Mouse (Mus musculus): Measurements from ENCODE around the gene AU022252. TPM values are rescaled to one million over a fixed set of nuclear protein-coding genes. Genes with fewer than 3 reads are reported as not detected.
A peak's percentile ranks its signal among the peaks of the same experiment; 100 is the strongest.
"Not testable (repeated sequence)": the region's sequence is repeated elsewhere in the genome, so short reads cannot be mapped to it uniquely, and the experiment has no call there.

Gene AU022252
- polyA plus RNA-seq (2015; fragmentation: Nextera tagmentation; extraction: Ambion mirVana), result 26.3 and 27.3 TPM in 2 replicates

GRCm38 (mm10) chr4:119232410-119233255 lies at the start of gene AU022252, which contains the start of gene P3h1:
AU022252 (minus strand) TSS chr4:119232712.
P3h1 (plus strand) TSS chr4:119232915.
- under 1% methylated on average over 71 of the region's 71 CpGs for WGBS

DNA sequence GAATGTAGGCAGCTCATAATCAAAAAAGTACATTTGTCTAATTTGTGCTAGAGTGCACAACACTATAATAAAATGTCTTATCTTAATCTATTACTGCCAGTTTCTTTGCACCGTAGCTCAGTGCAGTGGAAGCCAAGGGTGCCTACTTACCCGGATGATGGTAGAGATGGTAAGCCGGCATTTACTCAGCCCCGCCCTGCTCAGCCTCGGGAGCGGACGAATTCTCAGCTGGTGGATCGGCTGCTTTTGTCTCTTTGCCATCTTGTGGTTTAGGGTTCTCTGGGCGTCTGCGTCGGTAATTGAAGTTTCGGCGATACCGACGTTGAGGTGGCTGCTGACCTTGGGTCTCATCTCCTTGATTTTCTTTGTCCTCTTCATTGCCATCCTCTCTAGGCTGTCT lies 46.3 kb upstream of the AU022252 start:
- H3K9ac ChIP-seq (ENCODE audit: low read depth, low read length); H3K4me3 ChIP-seq (ENCODE audit: low read length); H3K27ac ChIP-seq (ENCODE audit: low read length); H3K27me3 ChIP-seq (replicated peaks; ENCODE audit: control insufficient read depth, insufficient read depth, low read length); H3K9me3 ChIP-seq (ENCODE audit: control insufficient read depth, low read length); H3K4me1 ChIP-seq (ENCODE audit: control insufficient read depth, insufficient read depth, low read length); ATAC-seq; H3K4me2 ChIP-seq (ENCODE audit: low read depth, low read length): not testable (repeated sequence)
- peaks cover 31% of the 10 kb centered on the region for H3K36me3 ChIP-seq (ENCODE audit: control insufficient read depth, insufficient read depth, low read length)
- 85% methylated on average over 15 of the region's 15 CpGs for WGBS

More at GRCm38 (mm10) chr4:119232410-119233255, at the start of gene AU022252, which contains the start of gene P3h1:
- peak; percentile 97 for ATAC-seq
- Histone ChIP-seq H3K27me3 (replicated peaks; ENCODE audit: control insufficient read depth, insufficient read depth, low read length) (no peaks in the 10 kb centered on the region), H3K9me3 (ENCODE audit: control insufficient read depth, low read length) (no peaks in the 10 kb centered on the region), H3K27ac (ENCODE audit: low read length) (peak within 1 kb of the TSS; percentile 57), H3K36me3 (ENCODE audit: control insufficient read depth, insufficient read depth, low read length) (no peaks in the 10 kb centered on the region), H3K4me1 (ENCODE audit: control insufficient read depth, insufficient read depth, low read length) (peaks cover 13% of the 10 kb centered on the region), H3K4me3 (ENCODE audit: low read length) (peak within 1 kb of the TSS; percentile 92), H3K9ac (ENCODE audit: low read depth, low read length) (peak within 1 kb of the TSS; percentile 84), H3K4me2 (ENCODE audit: low read depth, low read length) (peak within 1 kb of the TSS; percentile 92)

GRCm38 (mm10) chr4:119275726-119276125 lies 43.2 kb upstream of the AU022252 start:
- H3K4me3 ChIP-seq (ENCODE audit: low read length), result no peak overlapping the region
- WGBS, result 64% methylated on average over 2 of the region's 2 CpGs
- no peaks in the 10 kb centered on the region for H3K4me1 ChIP-seq (ENCODE audit: control insufficient read depth, insufficient read depth, low read length)
- H3K36me3 ChIP-seq (ENCODE audit: control insufficient read depth, insufficient read depth, low read length), result peaks cover 27% of the 10 kb centered on the region
- H3K9ac ChIP-seq (ENCODE audit: low read depth, low read length), result no peak overlapping the region
- H3K27me3 ChIP-seq (replicated peaks; ENCODE audit: control insufficient read depth, insufficient read depth, low read length), result no peaks in the 10 kb centered on the region
- no peak for ATAC-seq
- H3K4me2 ChIP-seq (ENCODE audit: low read depth, low read length), result no peak overlapping the region
- H3K27ac ChIP-seq (ENCODE audit: low read length), result peak overlapping the region; percentile 6; the same call in 1 of the 2 replicates
- no peaks in the 10 kb centered on the region for H3K9me3 ChIP-seq (ENCODE audit: control insufficient read depth, low read length)

- Histone ChIP-seq H3K4me2 (ENCODE audit: low read depth, low read length) (no peak overlapping the region), H3K27me3 (replicated peaks; ENCODE audit: control insufficient read depth, insufficient read depth, low read length) (no peaks in the 10 kb centered on the region), H3K4me3 (ENCODE audit: low read length) (no peak overlapping the region), H3K9ac (ENCODE audit: low read depth, low read length) (no peak overlapping the region), H3K36me3 (ENCODE audit: control insufficient read depth, insufficient read depth, low read length) (peaks cover 25% of the 10 kb centered on the region), H3K4me1 (ENCODE audit: control insufficient read depth, insufficient read depth, low read length) (no peaks in the 10 kb centered on the region), H3K27ac (ENCODE audit: low read length) (peak overlapping the region; percentile 6; the same call in 1 of the 2 replicates), H3K9me3 (ENCODE audit: control insufficient read depth, low read length) (no peaks in the 10 kb centered on the region)
- 81% methylated on average over 2 of the region's 2 CpGs for WGBS
- peak; percentile 25; the same call in 1 of the 2 replicates for ATAC-seq
Observed at GRCm38 (mm10) chr4:119275226-119275625, 42.7 kb upstream of the AU022252 start.

DNA sequence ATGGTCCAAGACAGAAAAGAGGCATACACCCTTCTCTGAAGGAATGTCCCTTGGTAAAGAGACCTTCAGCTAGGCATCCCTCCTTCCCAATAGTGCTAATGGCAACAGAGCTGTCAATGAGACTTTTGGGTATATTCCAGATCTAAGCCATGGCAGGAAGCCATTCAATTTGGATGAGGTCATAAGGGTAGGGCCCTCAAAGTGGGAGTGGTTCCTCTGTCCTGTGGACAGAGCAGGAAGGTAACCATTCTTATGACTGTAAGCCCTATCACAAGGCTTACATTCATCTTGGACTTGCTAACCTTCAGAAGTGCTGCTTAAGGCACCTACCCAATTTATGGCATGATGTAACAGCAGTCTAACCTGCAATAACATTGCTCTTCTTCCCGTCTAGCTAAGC lies 42.1 kb upstream of the AU022252 start:
- ATAC-seq, result peak; percentile 54
- Histone ChIP-seq H3K36me3 (ENCODE audit: control insufficient read depth, insufficient read depth, low read length) (peaks cover 22% of the 10 kb centered on the region), H3K27ac (ENCODE audit: low read length) (no peak overlapping the region), H3K4me3 (ENCODE audit: low read length) (no peak overlapping the region), H3K9ac (ENCODE audit: low read depth, low read length) (no peak overlapping the region), H3K4me2 (ENCODE audit: low read depth, low read length) (no peak overlapping the region), H3K27me3 (replicated peaks; ENCODE audit: control insufficient read depth, insufficient read depth, low read length) (no peaks in the 10 kb centered on the region), H3K9me3 (ENCODE audit: control insufficient read depth, low read length) (no peaks in the 10 kb centered on the region), H3K4me1 (ENCODE audit: control insufficient read depth, insufficient read depth, low read length) (no peaks in the 10 kb centered on the region)
- 65% methylated on average over 1 of the region's 1 CpGs for WGBS

DNA sequence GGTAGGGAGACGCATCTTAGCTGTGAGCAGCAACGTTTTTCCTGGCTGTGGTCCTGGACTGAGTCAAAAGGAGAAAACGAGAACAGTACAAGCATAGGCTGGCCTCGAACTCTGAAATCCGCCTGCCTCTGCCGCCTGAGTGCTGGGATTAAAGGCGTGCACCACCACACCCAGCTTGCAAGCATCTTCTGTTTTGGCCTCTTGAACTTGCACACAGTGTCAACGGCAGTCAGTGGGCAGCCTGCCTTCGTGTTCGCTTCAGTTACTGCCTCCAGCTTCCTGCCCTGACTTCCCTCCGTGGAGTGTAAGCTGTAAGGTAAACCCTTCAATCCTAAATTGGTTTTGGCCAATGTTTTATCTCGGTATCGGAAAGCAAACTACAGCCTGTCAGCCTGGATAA lies 34.1 kb upstream of the AU022252 start:
- no peaks in the 10 kb centered on the region for H3K27me3 ChIP-seq (replicated peaks; ENCODE audit: control insufficient read depth, insufficient read depth, low read length)
- no peaks in the 10 kb centered on the region for H3K9me3 ChIP-seq (ENCODE audit: control insufficient read depth, low read length)
- H3K27ac ChIP-seq (ENCODE audit: low read length), result no peak overlapping the region
- H3K36me3 ChIP-seq (ENCODE audit: control insufficient read depth, insufficient read depth, low read length), result peaks cover 5% of the 10 kb centered on the region; the same call in 1 of the 2 replicates
- H3K9ac ChIP-seq (ENCODE audit: low read depth, low read length), result no peak overlapping the region
- no peak for ATAC-seq
- no peaks in the 10 kb centered on the region for H3K4me1 ChIP-seq (ENCODE audit: control insufficient read depth, insufficient read depth, low read length)
- WGBS, result 68% methylated on average over 13 of the region's 13 CpGs
- no peak overlapping the region for H3K4me2 ChIP-seq (ENCODE audit: low read depth, low read length)
- H3K4me3 ChIP-seq (ENCODE audit: low read length), result no peak overlapping the region

DNA sequence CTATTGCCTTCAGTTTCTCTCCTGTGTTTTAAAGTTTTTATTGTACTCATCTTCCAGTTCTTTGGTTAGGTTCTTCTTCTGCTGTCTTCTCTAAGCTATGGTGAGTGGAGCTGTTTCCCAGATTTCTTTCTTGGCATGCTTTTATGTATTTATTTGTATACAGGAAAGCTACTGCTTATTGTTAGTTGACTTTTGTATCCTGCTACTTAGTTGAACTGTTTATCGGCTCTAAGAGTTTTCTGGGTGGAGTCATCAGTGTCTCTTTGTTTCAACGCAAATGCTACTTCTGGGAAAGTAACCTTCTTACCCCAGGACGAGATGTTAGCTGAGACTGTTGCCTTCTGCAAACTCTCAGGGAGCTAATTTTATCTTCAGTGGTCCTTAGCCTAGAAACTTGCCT lies 30.9 kb upstream of the AU022252 start:
- H3K9ac ChIP-seq (ENCODE audit: low read depth, low read length), result no peak overlapping the region
- H3K27ac ChIP-seq (ENCODE audit: low read length), result no peak overlapping the region
- H3K36me3 ChIP-seq (ENCODE audit: control insufficient read depth, insufficient read depth, low read length), result no peaks in the 10 kb centered on the region
- WGBS, result 54% methylated on average over 3 of the region's 3 CpGs
- no peak for ATAC-seq
- H3K4me1 ChIP-seq (ENCODE audit: control insufficient read depth, insufficient read depth, low read length), result no peaks in the 10 kb centered on the region
- no peaks in the 10 kb centered on the region for H3K9me3 ChIP-seq (ENCODE audit: control insufficient read depth, low read length)
- no peak overlapping the region for H3K4me3 ChIP-seq (ENCODE audit: low read length)
- no peak overlapping the region for H3K4me2 ChIP-seq (ENCODE audit: low read depth, low read length)
- H3K27me3 ChIP-seq (replicated peaks; ENCODE audit: control insufficient read depth, insufficient read depth, low read length), result no peaks in the 10 kb centered on the region

- no peak for ATAC-seq
- Histone ChIP-seq H3K36me3 (ENCODE audit: control insufficient read depth, insufficient read depth, low read length) (no peaks in the 10 kb centered on the region), H3K4me2 (ENCODE audit: low read depth, low read length) (no peak overlapping the region), H3K27me3 (replicated peaks; ENCODE audit: control insufficient read depth, insufficient read depth, low read length) (no peaks in the 10 kb centered on the region), H3K27ac (ENCODE audit: low read length) (no peak overlapping the region), H3K4me3 (ENCODE audit: low read length) (no peak overlapping the region), H3K9ac (ENCODE audit: low read depth, low read length) (no peak overlapping the region), H3K4me1 (ENCODE audit: control insufficient read depth, insufficient read depth, low read length) (0 out of 2 replicates have a peak, but pooled peaks cover under 1% of the 10 kb centered on the region), H3K9me3 (ENCODE audit: control insufficient read depth, low read length) (no peaks in the 10 kb centered on the region)
- WGBS, result 83% methylated on average over 5 of the region's 5 CpGs
Observed at GRCm38 (mm10) chr4:119262483-119262882, 30.0 kb upstream of the AU022252 start.

DNA sequence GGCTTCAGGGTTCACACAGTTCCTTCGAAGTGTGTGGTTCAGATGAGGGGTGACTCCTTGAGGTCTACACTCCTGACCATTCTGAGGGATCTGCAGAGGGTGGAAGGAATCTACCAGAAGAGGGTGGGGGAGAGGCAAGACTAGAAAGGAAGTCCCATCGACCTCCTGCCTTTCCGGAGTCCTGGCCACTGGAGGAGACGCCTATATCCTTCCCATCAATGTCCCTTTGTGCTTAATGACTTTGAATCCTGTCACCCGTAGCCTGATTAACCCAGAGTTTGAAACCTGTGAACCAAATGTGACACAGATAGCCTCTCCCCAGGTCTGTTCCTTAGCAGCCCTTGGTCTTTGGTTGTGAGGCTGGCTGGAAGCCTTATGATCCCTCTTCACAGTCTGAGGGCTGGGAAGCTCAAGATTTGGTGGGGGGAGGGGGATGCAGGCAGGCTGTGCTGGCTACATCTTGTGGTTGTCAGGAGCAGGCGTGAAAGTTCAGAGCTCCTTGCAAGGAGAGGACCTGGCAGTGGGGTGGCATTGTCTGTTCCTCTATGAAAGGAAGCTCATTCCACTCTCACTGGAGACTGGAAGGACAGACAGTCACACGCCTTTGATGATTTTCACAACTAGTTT lies 28.7 kb upstream of the AU022252 start:
- no peaks in the 10 kb centered on the region for H3K9me3 ChIP-seq (ENCODE audit: control insufficient read depth, low read length)
- no peak overlapping the region for H3K4me3 ChIP-seq (ENCODE audit: low read length)
- no peak overlapping the region for H3K4me2 ChIP-seq (ENCODE audit: low read depth, low read length)
- H3K4me1 ChIP-seq (ENCODE audit: control insufficient read depth, insufficient read depth, low read length), result 0 out of 2 replicates have a peak, but pooled peaks cover 3% of the 10 kb centered on the region
- no peak for ATAC-seq
- no peaks in the 10 kb centered on the region for H3K36me3 ChIP-seq (ENCODE audit: control insufficient read depth, insufficient read depth, low read length)
- H3K27me3 ChIP-seq (replicated peaks; ENCODE audit: control insufficient read depth, insufficient read depth, low read length), result no peaks in the 10 kb centered on the region
- 50% methylated on average over 7 of the region's 7 CpGs for WGBS
- H3K27ac ChIP-seq (ENCODE audit: low read length), result no peak overlapping the region
- H3K9ac ChIP-seq (ENCODE audit: low read depth, low read length), result no peak overlapping the region
